Mouse (Mus musculus) granulocyte monocyte progenitor cell, adult 5-6 weeks (primary cell): ENCODE measurements around the gene Sp100. TPM values are rescaled to one million over a fixed set of nuclear protein-coding genes. Genes with fewer than 3 reads are reported as not detected.

Source experiments
- ATAC-seq: replicated peaks from 2 replicates; pipeline ENCODE4 v1.8.0; 2016; ENCODE audit warnings: mild to moderate bottlenecking, moderate TSS enrichment, inconsistent platforms; ENCODE audit not compliant: poor library complexity, severe bottlenecking
- total RNA-seq, 2 experiments: library from RNA; stranded (forward) in 1 of 2; stranded (reverse) in 1 of 2; fragments of 200-712, 200-1000 nt in 1 of 2; fragments of >200 nt in 1 of 2; fragmentation: Nextera tagmentation in 1 of 2; gene quantifications; 2 replicates each; pipeline ENCODE4 v1.2.3; 2014 to 2017

Sp100 gene
- total RNA-seq, 2 experiments from 2014 or later: 78.7 to 109 TPM

GRCm38 (mm10) chr1:85695646-85696045, 45.9 kb downstream of the Sp100 start:
- ATAC-seq: no peak

DNA sequence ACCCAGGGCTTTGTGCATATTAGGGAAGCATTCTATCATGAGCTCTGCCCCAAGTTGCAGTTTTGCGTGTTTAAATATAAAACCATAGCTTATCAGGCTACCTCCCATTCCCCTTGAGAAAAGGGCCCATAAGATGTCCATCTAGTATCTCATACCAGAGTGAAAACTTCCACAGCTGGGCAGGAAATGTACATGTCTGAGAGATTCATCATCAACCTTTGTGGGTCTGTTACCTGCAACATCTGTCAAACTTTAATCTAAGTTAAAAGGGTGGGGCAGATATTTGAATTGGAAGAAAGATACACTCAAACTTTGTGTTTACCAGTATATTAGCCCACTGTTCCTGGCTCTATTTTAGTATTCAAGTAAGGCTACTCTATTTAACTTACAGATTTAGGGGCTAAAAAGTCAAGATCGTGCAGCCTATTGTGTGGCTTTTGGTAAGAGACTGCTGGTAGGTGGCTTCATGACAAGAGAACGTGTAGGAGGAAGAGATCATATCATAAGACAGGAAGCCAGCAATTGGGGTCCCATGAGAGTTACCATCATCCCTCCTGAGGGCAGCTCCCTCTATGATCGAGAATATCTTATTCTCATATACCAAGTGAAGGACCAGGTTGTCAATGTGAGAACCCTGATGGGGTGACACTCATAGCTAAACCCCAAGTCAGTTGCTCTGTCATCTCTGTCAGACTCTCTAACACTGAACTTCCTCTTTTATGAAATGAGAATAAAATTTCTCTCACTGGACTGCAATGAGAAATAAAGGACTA, 48.1 kb downstream of the Sp100 start:
- ATAC-seq: peak; percentile 71

GRCm38 (mm10) chr1:85702531-85702930, 52.7 kb downstream of the Sp100 start:
- no peak for ATAC-seq

GRCm38 (mm10) chr1:85703245-85704186, 53.7 kb downstream of the Sp100 start:
- peak; percentile 92 for ATAC-seq

DNA sequence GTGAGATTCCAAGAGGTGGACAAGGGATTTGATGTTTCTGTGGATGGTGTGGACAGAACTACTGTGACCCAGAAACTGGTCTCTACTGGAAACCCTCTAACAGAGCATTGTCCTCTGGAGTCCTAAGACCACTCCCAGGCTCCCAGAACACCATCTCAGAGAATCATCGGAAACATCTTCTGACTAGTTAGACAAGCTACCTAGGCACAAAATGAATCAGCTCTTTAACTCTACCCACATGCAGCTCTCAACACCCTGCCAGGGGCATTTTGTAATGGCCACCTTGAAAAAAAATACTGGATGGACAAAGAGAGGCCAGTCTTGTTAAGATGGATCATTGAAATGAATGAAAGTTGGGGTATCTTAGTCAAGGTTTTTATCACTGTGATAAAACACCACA, 55.8 kb downstream of the Sp100 start:
- ATAC-seq: no peak

DNA sequence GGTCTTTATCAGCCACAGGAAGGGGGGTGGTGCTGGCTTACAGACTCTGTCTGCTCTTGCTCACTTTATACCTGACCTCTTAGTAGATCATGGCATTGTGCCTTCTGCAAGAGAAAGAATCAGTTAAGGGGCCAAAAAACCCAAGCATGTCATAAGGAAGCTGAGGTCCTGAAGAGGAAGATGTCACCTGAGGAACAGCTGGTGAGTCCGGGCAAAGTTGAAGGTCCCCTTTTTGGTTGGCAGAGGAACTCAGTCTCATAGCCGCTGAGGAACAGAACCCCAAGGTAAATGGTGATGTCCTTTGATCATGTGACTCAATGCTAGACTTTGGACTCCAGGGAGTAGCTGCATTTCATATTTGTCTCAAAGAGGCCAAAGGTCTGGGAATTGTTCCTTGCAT, 57.0 kb downstream of the Sp100 start:
- no peak for ATAC-seq

DNA sequence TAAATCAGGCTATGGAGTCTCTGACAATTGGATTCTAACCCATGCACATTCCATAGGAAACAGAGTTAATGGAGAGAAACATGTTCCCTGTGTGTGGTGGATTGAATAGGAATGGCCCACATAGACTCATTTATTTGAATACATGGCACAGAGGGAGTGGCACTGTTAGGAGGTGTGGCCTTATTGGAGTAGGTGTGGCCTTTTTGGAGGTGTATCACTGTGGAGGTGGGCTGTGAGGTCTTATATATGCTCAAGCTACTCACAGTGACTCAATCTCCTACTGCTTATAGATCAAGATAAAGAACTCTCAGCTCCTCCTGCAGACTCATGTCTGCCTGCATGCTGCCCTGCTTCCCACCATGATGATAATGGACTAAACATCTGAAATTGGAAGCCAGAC, 64.7 kb downstream of the Sp100 start:
- ATAC-seq: no peak

DNA sequence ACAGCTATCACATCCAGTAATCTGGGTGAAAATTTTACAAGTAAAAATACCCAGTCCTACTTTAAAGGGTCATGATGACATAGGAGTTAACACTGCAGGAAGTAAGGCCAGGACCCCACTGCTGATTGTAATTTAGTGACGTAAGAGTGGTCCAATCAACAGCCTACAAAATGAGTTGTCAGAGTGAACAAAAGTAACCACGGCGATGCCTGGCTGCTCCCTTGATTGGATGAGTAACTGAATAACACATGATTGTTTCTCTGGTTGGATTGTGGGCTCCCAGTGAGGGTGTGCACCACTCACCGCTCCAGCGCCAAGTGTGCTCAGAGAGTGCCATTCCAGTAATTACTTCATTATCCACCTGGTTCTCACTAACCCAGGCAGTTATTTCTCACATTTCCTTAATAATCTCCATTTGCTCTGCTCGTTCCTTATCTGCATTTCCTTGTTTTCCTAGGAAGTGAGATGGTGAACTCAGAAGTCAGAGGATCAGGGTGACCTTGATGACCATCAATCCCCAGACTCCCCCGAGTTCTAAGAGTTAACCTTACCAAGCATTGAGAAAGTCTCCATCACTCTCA, 66.7 kb downstream of the Sp100 start:
- ATAC-seq: peak; percentile 61

DNA sequence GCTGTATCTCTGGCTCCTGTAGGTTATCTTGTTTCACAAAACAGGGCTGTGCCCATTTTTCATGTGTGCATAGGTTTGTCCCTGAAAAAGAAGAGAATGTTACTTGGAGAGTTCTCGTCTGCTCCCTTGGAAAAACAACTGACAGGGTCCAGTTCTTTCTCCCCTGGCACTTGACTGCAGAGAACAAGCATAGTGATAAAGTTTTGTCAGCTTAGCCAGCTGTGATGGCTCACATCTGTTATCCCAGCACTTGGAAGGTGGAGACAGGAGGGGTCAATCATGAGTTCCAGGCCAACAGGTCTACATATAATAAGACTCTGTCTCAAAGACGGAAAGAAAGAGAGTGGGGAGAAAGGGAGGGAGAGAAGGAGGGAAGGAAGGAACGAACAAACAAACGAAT, 69.3 kb downstream of the Sp100 start:
- no peak for ATAC-seq

DNA sequence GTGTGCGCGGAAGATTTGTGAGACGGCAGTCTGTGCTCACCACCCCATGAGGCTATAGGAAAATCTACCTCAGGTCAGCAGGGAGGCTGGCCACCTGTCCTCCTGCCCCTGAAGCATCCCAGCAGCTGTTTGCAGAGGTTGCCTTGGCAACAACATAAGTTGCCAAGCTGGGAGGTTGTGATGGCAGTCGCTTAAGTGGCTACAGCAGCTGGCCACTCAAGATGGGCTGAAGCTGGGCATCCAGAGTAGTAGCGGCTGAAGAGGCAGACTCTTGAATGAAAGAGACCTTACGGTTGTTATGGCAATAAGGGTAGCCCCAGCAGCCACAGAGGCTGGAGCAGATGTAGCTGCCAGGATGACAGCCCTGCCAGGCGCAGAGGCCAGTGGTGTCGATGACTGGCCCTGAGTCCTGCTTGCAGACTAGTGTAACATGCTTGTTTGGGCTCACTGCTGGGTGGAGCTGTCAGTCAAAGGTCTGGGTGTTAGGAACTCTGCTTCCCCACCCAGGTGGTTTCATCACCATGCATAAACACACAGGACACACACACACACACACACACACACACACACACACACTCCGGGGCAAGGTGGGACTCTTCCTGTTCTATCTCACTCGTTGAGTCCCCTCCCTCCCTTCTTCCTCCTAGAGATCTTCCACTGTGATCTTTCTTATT, 70.6 kb downstream of the Sp100 start:
- ATAC-seq: peak; percentile 14; the same call in 1 of the 2 replicates

DNA sequence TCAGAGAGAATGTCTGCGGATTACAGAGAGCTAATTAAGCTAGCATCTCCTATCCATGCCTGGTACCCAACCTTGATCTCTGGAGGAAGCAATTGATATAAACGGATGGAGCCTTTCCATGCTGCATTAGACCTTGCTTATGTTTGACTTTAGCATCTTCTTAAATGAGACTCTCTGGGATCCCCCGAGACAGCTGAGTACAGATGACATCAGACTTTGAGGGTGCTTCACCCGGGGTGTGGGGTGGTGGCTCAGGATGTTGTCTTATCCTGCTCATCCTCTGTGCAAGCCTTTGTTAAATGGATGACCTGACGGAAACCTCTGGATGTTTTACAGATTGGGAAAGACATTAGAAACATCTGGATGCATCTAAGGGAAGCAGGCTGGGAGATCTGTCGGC, 80.7 kb downstream of the Sp100 start:
- ATAC-seq: no peak

DNA sequence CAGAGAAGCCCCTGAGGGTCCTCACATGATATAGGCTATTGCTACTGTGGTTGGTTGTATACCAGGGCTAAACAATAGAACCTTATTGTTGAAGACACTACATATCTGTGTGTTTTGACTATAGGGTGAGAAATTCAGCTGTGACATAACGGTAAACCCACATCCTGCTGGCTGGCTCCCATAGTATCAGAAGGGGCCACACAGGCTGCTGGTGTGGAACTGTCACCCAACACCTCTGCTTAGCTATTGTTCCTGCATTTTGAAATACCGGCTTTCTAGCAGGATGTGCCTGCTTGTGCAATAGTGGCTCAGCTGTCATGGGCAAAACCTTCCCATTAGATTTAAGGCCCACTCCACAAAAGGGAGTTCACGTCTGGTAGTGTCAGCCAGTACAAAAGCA, 82.8 kb downstream of the Sp100 start:
- peak; percentile 60 for ATAC-seq

DNA sequence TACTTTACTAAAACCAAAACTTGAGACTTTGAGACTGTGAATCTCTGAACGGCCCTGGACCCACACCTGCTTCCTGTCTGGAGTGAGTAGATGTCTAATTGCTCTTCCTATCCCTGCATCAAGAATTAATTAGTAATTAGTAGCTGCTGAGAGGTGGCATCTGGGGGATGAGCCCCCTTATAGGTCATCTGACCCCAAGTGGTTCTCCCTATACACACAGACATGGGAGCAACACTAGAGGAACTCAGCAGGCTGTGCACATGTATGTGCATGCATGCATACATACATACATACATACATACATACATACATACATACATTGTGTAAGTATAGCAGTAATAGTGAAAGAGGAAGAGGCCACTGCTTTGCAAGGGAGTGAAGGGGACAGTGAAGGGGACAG, 84.7 kb downstream of the Sp100 start:
- peak; percentile 23 for ATAC-seq

DNA sequence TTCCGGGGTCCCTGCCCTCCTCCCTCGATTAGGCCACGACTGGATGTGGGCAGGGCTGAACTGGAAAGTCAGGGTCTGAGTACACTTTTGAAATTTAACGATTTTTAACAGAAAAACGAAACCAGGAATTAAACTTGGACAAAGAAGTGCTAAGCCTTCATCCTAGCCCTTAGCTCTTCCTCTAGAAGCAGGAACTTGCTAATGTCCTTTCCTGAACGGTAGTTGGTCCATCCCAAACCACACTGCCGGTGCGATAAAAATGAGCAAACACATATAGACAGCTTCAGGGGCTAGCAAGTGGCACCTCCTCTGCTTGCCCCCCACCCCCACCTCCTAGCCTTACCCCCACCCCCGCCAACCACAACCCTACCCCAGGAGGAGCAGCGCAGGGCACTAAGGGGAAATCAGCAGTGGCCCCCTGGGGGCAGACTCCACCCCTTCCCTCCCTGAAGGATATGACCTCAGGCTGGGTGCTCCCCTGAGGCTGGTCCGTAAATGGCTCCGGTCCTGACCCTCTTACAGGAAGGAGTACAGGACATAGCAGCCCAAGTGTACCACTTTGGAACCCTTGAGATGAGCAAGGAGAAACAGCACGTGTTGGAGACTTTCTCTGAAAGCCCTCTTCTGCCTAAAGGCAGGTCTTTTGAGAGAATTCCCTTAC, 85.8 kb downstream of the Sp100 start:
- ATAC-seq: peak; percentile 66

GRCm38 (mm10) chr1:85736355-85737184, 86.8 kb downstream of the Sp100 start:
- peak; percentile 34 for ATAC-seq

- ATAC-seq: no peak
Measured at GRCm38 (mm10) chr1:85739000-85739399, 89.2 kb downstream of the Sp100 start.

DNA sequence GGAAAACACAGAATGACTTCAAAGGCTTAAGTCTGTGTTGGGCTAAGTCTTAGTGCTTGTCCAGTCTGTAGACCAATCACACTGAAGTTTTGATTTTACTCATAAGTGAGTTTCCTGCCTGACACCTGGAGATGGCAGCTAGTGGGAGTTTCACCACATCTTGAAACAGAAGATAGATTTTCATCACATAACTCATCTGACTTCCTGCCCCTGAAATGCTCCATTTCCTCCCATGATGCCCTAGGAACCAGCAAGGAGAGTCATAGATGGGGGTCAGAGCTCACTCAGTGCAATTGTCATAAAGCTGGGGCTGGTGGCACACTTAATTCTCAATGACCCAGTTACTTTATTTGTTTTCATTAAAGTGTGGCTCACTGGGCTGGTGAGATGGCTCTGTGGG, 90.0 kb downstream of the Sp100 start:
- no peak for ATAC-seq

GRCm38 (mm10) chr1:85740923-85741322, 91.1 kb downstream of the Sp100 start:
- ATAC-seq: peak; percentile 40

DNA sequence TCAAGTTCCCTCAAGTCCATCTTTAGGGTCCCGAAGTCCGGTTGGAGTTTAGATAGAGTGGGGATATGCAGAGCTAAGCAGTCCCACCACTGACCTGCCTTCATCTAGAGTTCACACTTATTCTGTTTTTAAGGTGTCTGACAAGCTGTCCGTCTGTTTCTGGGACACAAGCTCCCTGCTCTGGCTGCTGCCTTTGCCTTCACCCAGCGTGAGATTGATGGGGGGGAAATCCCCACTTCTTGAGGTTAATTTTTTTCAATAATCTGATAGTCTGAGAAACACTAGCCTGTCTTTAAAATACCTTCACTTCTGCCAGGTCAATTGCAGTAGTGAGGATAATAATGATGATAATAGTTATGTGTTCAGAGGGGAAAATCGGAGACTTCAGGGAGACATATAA, 92.5 kb downstream of the Sp100 start:
- no peak for ATAC-seq
